Mouse (Mus musculus): ENCODE measurements around the gene Fam221b. TPM values are rescaled to one million over a fixed set of nuclear protein-coding genes. Genes with fewer than 3 reads are reported as not detected.

Gene Fam221b
- polyA plus RNA-seq, 1 experiment = 1.4 TPM

DNA sequence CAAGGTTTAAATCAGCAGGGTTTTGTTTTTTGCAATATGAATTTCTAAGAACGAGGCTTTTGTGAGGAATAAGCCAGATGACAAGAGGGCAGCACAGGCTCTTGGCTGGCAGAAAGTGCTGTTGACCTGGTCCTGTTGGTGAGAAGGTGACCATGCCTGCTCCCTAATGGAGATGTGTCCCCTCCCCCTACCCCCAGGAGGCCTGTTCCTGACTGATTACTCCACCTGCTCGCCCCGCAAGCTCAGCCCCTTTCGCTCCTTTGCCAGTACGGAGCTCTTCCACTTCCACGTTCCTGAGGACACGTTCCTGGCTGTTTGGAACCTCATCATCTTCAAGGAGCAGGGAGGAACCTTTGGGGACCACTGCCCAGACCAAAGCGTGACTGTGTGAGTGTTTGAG lies 4.8 kb upstream of the Fam221b start:
- no peak overlapping the region for H3ac ChIP-seq (ENCODE audit: control insufficient read depth, insufficient read length, low read depth)
- TF ChIP-seq FOSL1 (IDR thresholded peaks at IDR 0.05; ENCODE audit: insufficient read depth, low read length, poor library complexity, severe bottlenecking) = no peak
- no peak overlapping the region for H3K4me3 ChIP-seq (ENCODE audit: insufficient read depth, poor library complexity, severe bottlenecking)
- no peaks in the 10 kb centered on the region for H3K79me3 ChIP-seq (ENCODE audit: low read depth)
- H3K36me3 ChIP-seq (ENCODE audit: control insufficient read depth, insufficient read depth) = no peaks in the 10 kb centered on the region
- H3K79me2 ChIP-seq (ENCODE audit: control insufficient read depth, insufficient read depth) = no peaks in the 10 kb centered on the region
- peaks cover 19% of the 10 kb centered on the region for H3K27me3 ChIP-seq (ENCODE audit: control insufficient read depth, insufficient read depth, insufficient read length)

DNA sequence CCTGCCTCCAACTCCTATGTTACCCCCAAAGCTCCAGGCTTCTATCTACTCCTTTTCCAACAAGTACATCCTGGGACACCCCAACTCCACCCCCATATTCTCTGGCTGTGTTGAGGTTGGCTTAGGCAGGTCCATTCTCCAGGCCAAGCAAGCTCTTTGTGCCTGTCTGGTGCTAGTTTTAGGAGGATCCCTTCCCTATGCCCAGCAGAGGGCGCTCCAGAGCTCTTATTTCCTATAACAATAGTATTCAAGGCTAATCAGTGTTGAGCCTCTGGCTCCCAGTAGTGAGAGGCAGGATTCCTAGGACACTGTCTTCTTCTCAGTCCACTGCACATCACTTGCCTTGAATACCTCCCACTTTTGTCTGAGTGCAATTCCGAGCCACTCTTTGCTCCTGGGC lies 3.1 kb upstream of the Fam221b start:
- peaks cover 13% of the 10 kb centered on the region for H3K27me3 ChIP-seq (ENCODE audit: control insufficient read depth, insufficient read depth, insufficient read length)
- peak; percentile 50 for TF ChIP-seq CTCF (IDR thresholded peaks at IDR 0.05; ENCODE audit: control insufficient read depth, insufficient read depth, insufficient read length)
- no peak for TF ChIP-seq MAX (IDR thresholded peaks at IDR 0.05)

DNA sequence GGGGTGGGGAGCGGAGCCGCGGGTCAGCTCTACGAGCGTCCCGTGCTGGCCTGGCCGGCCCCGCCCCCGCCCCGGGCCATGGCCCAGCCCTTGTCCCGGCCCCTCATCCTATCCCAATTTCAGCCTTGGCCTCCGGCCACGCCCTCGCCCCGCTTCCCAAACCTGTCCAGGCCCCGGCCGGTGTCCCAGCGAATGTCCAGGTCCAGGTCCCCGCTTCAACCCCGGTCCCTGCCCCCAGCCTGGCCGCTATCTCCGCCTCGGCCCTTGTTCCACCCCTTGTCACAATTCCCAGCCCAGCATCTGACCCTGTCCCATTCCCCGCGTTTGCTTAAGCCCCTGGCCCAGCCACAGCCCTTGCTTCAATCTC lies 466 bp upstream of the Fam221b start:
- peak overlapping the region; percentile 71 for H3ac ChIP-seq (ENCODE audit: control insufficient read depth, insufficient read length, low read depth)
- H3K4me3 ChIP-seq (ENCODE audit: insufficient read depth, poor library complexity, severe bottlenecking) = peak overlapping the region; percentile 38
- H3K27me3 ChIP-seq (ENCODE audit: control insufficient read depth, insufficient read depth, insufficient read length) = peaks cover 19% of the 10 kb centered on the region
- H3K79me3 ChIP-seq (ENCODE audit: low read depth) = no peaks in the 10 kb centered on the region
- H3K36me3 ChIP-seq (ENCODE audit: control insufficient read depth, insufficient read depth) = no peaks in the 10 kb centered on the region
- no peaks in the 10 kb centered on the region for H3K79me2 ChIP-seq (ENCODE audit: control insufficient read depth, insufficient read depth)
- TF ChIP-seq CEBPB (IDR thresholded peaks at IDR 0.05; ENCODE audit: low read depth) (no peak), CTCF (IDR thresholded peaks at IDR 0.05; ENCODE audit: control insufficient read depth, insufficient read depth, insufficient read length) (no peak), FOSL1 (IDR thresholded peaks at IDR 0.05; ENCODE audit: insufficient read depth, low read length, poor library complexity, severe bottlenecking) (no peak), MYOD1 (IDR thresholded peaks at IDR 0.05; ENCODE audit: control insufficient read depth, insufficient read length, low read depth) (no peak), USF1 (IDR thresholded peaks at IDR 0.05; ENCODE audit: low read depth) (no peak)

More for the DNA sequence above, 3.1 kb upstream of the Fam221b start:
- no peak overlapping the region for H3K4me3 ChIP-seq (ENCODE audit: insufficient read depth, poor library complexity, severe bottlenecking)
- no peaks in the 10 kb centered on the region for H3K79me3 ChIP-seq (ENCODE audit: low read depth)
- no peaks in the 10 kb centered on the region for H3K79me2 ChIP-seq (ENCODE audit: control insufficient read depth, insufficient read depth)
- H3K36me3 ChIP-seq (ENCODE audit: control insufficient read depth, insufficient read depth) = no peaks in the 10 kb centered on the region
- no peak overlapping the region for H3ac ChIP-seq (ENCODE audit: control insufficient read depth, insufficient read length, low read depth)

DNA sequence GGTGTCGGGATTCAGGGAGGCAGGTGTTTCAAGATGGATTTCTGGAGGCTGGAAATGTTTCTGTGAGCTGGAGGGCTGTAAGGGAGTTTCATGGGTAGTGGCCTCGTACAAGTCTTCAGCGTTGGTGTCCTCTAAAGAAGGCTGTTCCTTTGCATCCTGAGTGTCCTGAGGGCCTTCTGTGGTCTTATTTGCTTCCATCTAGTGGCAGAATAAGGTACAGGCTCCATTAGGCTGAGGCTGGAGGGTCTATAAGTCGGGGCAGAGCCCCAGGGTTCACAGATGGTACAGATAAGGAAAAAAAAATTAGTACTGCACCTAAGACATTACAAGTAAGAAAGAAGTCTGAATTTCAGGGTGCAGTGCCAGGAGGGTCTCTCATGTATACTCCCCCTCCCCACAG lies 2.5 kb downstream of the Fam221b start:
- no peak overlapping the region for H3K4me3 ChIP-seq (ENCODE audit: insufficient read depth, poor library complexity, severe bottlenecking)
- no peak overlapping the region for H3ac ChIP-seq (ENCODE audit: control insufficient read depth, insufficient read length, low read depth)
- H3K79me3 ChIP-seq (ENCODE audit: low read depth) = no peaks in the 10 kb centered on the region
- H3K27me3 ChIP-seq (ENCODE audit: control insufficient read depth, insufficient read depth, insufficient read length) = peaks cover 38% of the 10 kb centered on the region
- TF ChIP-seq FOSL1 (IDR thresholded peaks at IDR 0.05; ENCODE audit: insufficient read depth, low read length, poor library complexity, severe bottlenecking) (no peak), MYOG (IDR thresholded peaks at IDR 0.05; ENCODE audit: control insufficient read depth, extremely low read depth, insufficient read length) (no peak), CEBPB (IDR thresholded peaks at IDR 0.05; ENCODE audit: low read depth) (no peak), MYOD1 (IDR thresholded peaks at IDR 0.05; ENCODE audit: control insufficient read depth, insufficient read length, low read depth) (no peak), MAX (IDR thresholded peaks at IDR 0.05) (no peak), CTCF (IDR thresholded peaks at IDR 0.05; ENCODE audit: control insufficient read depth, insufficient read depth, insufficient read length) (no peak), USF1 (IDR thresholded peaks at IDR 0.05; ENCODE audit: low read depth) (no peak)
- H3K79me2 ChIP-seq (ENCODE audit: control insufficient read depth, insufficient read depth) = no peaks in the 10 kb centered on the region
- no peaks in the 10 kb centered on the region for H3K36me3 ChIP-seq (ENCODE audit: control insufficient read depth, insufficient read depth)

DNA sequence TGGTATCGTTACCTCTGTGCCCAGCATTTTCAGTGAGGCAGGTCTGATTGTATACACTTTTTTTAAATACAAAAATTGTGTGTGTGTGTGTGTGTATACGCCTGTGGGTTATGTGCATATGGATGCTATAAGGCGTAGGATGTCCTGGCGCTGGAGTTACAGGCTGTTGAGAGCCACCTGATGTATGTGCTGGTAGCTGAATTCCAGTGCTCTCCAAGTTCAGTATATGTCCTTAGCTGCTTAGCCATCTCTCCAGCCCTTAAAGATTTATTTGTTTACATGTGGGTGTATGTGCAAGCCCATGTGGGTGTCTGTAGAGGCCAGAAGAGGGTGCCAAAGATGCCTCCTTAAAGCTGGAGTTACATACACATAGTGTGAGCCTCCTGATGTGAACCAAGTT lies 11.8 kb downstream of the Fam221b start:
- no peaks in the 10 kb centered on the region for H3K79me3 ChIP-seq (ENCODE audit: low read depth)
- H3K79me2 ChIP-seq (ENCODE audit: control insufficient read depth, insufficient read depth) = no peaks in the 10 kb centered on the region
- no peak overlapping the region for H3K4me3 ChIP-seq (ENCODE audit: insufficient read depth, poor library complexity, severe bottlenecking)
- TF ChIP-seq MYOD1 (IDR thresholded peaks at IDR 0.05; ENCODE audit: control insufficient read depth, insufficient read length, low read depth) = no peak
- TF ChIP-seq USF1 (IDR thresholded peaks at IDR 0.05; ENCODE audit: low read depth) = no peak
- H3K27me3 ChIP-seq (ENCODE audit: control insufficient read depth, insufficient read depth, insufficient read length) = peaks cover 28% of the 10 kb centered on the region
- H3ac ChIP-seq (ENCODE audit: control insufficient read depth, insufficient read length, low read depth) = no peak overlapping the region
- H3K36me3 ChIP-seq (ENCODE audit: control insufficient read depth, insufficient read depth) = no peaks in the 10 kb centered on the region

DNA sequence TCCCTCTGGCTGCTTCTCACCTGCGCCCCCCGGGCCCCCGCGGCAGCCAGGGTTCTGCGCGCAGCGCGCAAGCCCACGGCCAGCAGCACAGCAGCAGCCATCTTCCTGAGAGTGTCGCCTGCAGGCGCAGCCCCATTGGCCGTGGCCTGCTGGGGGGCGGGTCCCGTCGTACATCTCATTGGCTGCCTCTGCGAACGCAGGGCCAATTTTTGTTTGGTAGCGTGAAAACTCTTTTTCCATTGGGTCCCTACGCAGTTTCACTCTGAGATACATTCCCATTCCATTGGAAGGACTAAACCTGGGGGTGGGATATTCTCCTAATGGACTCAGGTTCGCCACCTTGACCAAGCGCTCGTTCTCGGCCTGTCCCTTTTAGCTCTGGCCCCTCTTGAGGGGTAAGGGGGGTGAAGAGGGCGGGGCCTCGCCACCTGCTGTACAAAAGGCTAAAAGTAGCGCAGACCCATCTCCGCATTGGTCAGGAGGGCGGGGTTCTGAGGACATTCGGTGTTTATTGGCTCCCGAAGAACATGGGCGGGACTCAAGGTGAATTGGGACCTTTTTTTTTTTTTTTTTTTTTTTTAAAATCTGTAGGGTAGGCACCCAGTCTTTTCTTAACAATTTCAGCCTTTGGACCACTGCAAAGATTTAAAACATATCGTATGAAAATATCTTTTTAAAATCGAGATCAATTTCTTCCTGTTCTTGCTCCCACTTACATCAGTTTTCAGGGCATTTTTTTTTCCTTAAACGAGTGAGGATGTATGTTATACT lies 12.4 kb downstream of the Fam221b start, which contains the start of gene Hint2:
TSS of gene Hint2 (minus strand) at position 128 of the 771 bp plus-strand sequence.
- Histone ChIP-seq H3K79me3 (ENCODE audit: low read depth) (no peaks in the 10 kb centered on the region), H3K27me3 (ENCODE audit: control insufficient read depth, insufficient read depth, insufficient read length) (peaks cover 22% of the 10 kb centered on the region)
- no peak for TF ChIP-seq MAX (IDR thresholded peaks at IDR 0.05)
- TF ChIP-seq MYOD1 (IDR thresholded peaks at IDR 0.05; ENCODE audit: control insufficient read depth, insufficient read length, low read depth) = no peak
- no peak for TF ChIP-seq MYOG (IDR thresholded peaks at IDR 0.05; ENCODE audit: control insufficient read depth, extremely low read depth, insufficient read length)
- TF ChIP-seq USF1 (IDR thresholded peaks at IDR 0.05; ENCODE audit: low read depth) = no peak
- TF ChIP-seq CTCF (IDR thresholded peaks at IDR 0.05; ENCODE audit: control insufficient read depth, insufficient read depth, insufficient read length) = no peak
- no peak for TF ChIP-seq FOSL1 (IDR thresholded peaks at IDR 0.05; ENCODE audit: insufficient read depth, low read length, poor library complexity, severe bottlenecking)
- TF ChIP-seq CEBPB (IDR thresholded peaks at IDR 0.05; ENCODE audit: low read depth) = no peak

More for the DNA sequence above, 12.4 kb downstream of the Fam221b start, which contains the start of gene Hint2:
- Histone ChIP-seq H3ac (ENCODE audit: control insufficient read depth, insufficient read length, low read depth) (peak within 1 kb of the TSS; percentile 79), H3K36me3 (ENCODE audit: control insufficient read depth, insufficient read depth) (no peaks in the 10 kb centered on the region), H3K79me2 (ENCODE audit: control insufficient read depth, insufficient read depth) (no peaks in the 10 kb centered on the region), H3K4me3 (ENCODE audit: insufficient read depth, poor library complexity, severe bottlenecking) (peak within 1 kb of the TSS; percentile 49)
